Comparison of ENCODE assay signal across 8 mouse cellular contexts in the genomic region with DNA sequence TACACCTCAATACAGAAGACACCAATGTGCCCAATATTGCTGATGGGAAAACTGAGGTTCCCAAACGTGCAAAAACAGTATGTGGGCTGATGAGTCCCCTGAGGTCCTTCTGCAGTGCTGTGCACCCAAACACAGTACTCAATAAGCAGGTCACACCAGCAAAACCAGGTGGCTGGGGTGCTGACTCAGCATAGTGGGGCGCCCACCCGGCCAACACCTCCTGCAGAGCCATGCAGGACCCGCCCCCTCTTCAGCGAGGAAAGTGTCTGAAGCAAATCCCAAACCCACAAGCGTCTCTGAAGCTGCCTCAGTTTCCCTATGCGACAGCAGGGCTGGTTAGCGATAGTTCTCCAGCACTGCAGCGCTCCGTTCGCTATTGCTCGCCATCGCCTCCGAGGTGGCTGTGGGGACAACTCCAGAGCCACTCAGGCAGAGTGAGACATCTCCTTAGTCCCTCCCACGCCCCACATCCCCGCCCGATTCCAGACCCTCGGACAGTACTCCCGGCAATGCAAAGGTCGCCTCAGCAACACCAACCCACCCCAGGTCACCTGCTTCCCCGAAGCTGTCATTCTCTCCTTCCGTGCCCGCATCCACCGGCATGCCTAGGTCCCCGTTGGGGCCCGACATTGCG. TPM values are rescaled to one million over a fixed set of nuclear protein-coding genes. Genes with fewer than 3 reads are reported as not detected.
DNase-seq lines count a peak whose midpoint lies in the region; ATAC-seq and TF ChIP-seq lines count a peak whose summit lies in the region.

No protein-coding gene starts in this region.

- peaks cover 3% of the 10 kb centered on the region; the same call in 1 of the 2 replicates for H3K27me3 ChIP-seq in lung, embryonic 16.5 days (ENCODE audit: control insufficient read depth, insufficient read depth, low read depth, low read length)
- no peaks in the 10 kb centered on the region for H3K27me3 ChIP-seq in forebrain, embryonic 16.5 days (replicated peaks; ENCODE audit: control insufficient read depth, insufficient read depth, low read length)
- H3K27me3 ChIP-seq in liver, embryonic 11.5 days (replicated peaks; ENCODE audit: control insufficient read depth, insufficient read depth, low read length): no peaks in the 10 kb centered on the region; the same call in 1 of the 2 replicates
- no peaks in the 10 kb centered on the region for H3K27me3 ChIP-seq in small intestine, adult 2 months (ENCODE audit: control insufficient read depth, insufficient read depth, low read length)

- no peak overlapping the region for H3K27ac ChIP-seq in lung, embryonic 16.5 days (ENCODE audit: low read length)
- H3K27ac ChIP-seq in forebrain, embryonic 16.5 days (ENCODE audit: low read length): no peak overlapping the region
- H3K27ac ChIP-seq in liver, embryonic 11.5 days (ENCODE audit: low read depth, low read length): no peak overlapping the region
- H3K27ac ChIP-seq in small intestine, adult 2 months (ENCODE audit: insufficient read depth, low read depth, low read length): no peak overlapping the region

- no peaks in the 10 kb centered on the region for H3K9me3 ChIP-seq in lung, embryonic 16.5 days (ENCODE audit: control insufficient read depth, low read length)
- H3K9me3 ChIP-seq in forebrain, embryonic 16.5 days (ENCODE audit: control insufficient read depth, low read length): no peaks in the 10 kb centered on the region
- H3K9me3 ChIP-seq in liver, embryonic 11.5 days (ENCODE audit: control insufficient read depth, low read length): no peaks in the 10 kb centered on the region

- peaks cover 21% of the 10 kb centered on the region for H3K36me3 ChIP-seq in lung, embryonic 16.5 days (ENCODE audit: control insufficient read depth, insufficient read depth, low read length)
- H3K36me3 ChIP-seq in forebrain, embryonic 16.5 days (ENCODE audit: control insufficient read depth, insufficient read depth): peaks cover 28% of the 10 kb centered on the region
- peaks cover 20% of the 10 kb centered on the region for H3K36me3 ChIP-seq in liver, embryonic 11.5 days (ENCODE audit: control insufficient read depth, insufficient read depth, low read length)
- H3K36me3 ChIP-seq in small intestine, adult 2 months (ENCODE audit: control insufficient read depth, insufficient read depth, low read length): peaks cover 25% of the 10 kb centered on the region

- no peak for TF ChIP-seq POLR2A in small intestine, adult 2 months (IDR thresholded peaks at IDR 0.05; ENCODE audit: low read depth, low read length)

- no peak for DNase-seq in cerebellum, adult 8-10 months
- no peak for DNase-seq in lung, adult 18-20 months
- DNase-seq in liver, embryonic 11.5 days (ENCODE audit: low spot score): no peak
- DNase-seq in gastrocnemius, postnatal 4 days (ENCODE audit: low spot score in 2 of 2): no peak

- peak overlapping the region; percentile 81 for H3K4me3 ChIP-seq in lung, embryonic 16.5 days (ENCODE audit: low read length)
- peak overlapping the region; percentile 69 for H3K4me3 ChIP-seq in forebrain, embryonic 16.5 days (replicated peaks; ENCODE audit: low read length)
- peak overlapping the region; percentile 60 for H3K4me3 ChIP-seq in liver, embryonic 11.5 days (ENCODE audit: low read depth, low read length)
- peak overlapping the region; percentile 77 for H3K4me3 ChIP-seq in small intestine, adult 2 months (ENCODE audit: low read depth, low read length)

- ATAC-seq in cerebellum, adult (ENCODE audit: insufficient number of reproducible peaks, low FRiP score, low TSS enrichment): peak; percentile 33; the same call in 1 of the 2 replicates
- ATAC-seq in lung, embryonic 16.5 days (ENCODE audit: low read depth): peak; percentile 66
- peak; percentile 63 for ATAC-seq in forebrain, embryonic 16.5 days
- ATAC-seq in liver, embryonic 11.5 days (replicated peaks; ENCODE audit: low FRiP score): peak; percentile 21

- no peak for TF ChIP-seq CTCF in small intestine, adult 2 months (IDR thresholded peaks at IDR 0.05; ENCODE audit: extremely low read depth, insufficient read length, insufficient replicate concordance, low read depth, low read length)

- H3K4me1 ChIP-seq in lung, embryonic 16.5 days (replicated peaks; ENCODE audit: control insufficient read depth, insufficient read depth, low read length): peaks cover 10% of the 10 kb centered on the region
- peaks cover 4% of the 10 kb centered on the region for H3K4me1 ChIP-seq in forebrain, embryonic 16.5 days (replicated peaks; ENCODE audit: control insufficient read depth, insufficient read depth, low read length)
- peaks cover 5% of the 10 kb centered on the region for H3K4me1 ChIP-seq in liver, embryonic 11.5 days (replicated peaks; ENCODE audit: control insufficient read depth, insufficient read depth, low read length)
- peaks cover 4% of the 10 kb centered on the region; the same call in 1 of the 2 replicates for H3K4me1 ChIP-seq in small intestine, adult 2 months (ENCODE audit: control insufficient read depth, insufficient read depth, insufficient read length, low read length)

- WGBS in lung, embryonic 16.5 days: 1% methylated on average over 27 of the region's 27 CpGs
- under 1% methylated on average over 27 of the region's 27 CpGs for WGBS in forebrain, embryonic 16.5 days
- under 1% methylated on average over 27 of the region's 27 CpGs for WGBS in liver, embryonic 11.5 days
- 1% methylated on average over 27 of the region's 27 CpGs for WGBS in small intestine, adult 2 months

- peak overlapping the region; percentile 100 for H3K4me2 ChIP-seq in lung, embryonic 16.5 days (ENCODE audit: low read depth, low read length)
- H3K4me2 ChIP-seq in forebrain, embryonic 16.5 days (ENCODE audit: low read length): peak overlapping the region; percentile 91
- H3K4me2 ChIP-seq in liver, embryonic 11.5 days: peak overlapping the region; percentile 95

- H3K9ac ChIP-seq in lung, embryonic 16.5 days (ENCODE audit: low read length): peak overlapping the region; percentile 73
- peak overlapping the region; percentile 69 for H3K9ac ChIP-seq in forebrain, embryonic 16.5 days (replicated peaks; ENCODE audit: low read depth, low read length)
- peak overlapping the region; percentile 64 for H3K9ac ChIP-seq in liver, embryonic 11.5 days (ENCODE audit: low read depth, low read length)

RNA-seq across cellular contexts. Expression of a gene that starts 0.5 kb away (rescaled TPM):
- polyA plus RNA-seq in lung, embryonic 16.5 days (2015; fragmentation: Nextera tagmentation; extraction: Ambion mirVana): 34.0 and 36.4 TPM in 2 replicates
- 67.8 and 77.7 TPM in 2 replicates for polyA plus RNA-seq in forebrain, embryonic 16.5 days (2015; fragmentation: Nextera tagmentation; extraction: Ambion mirVana)
- 36.2 and 39.7 TPM in 2 replicates for polyA plus RNA-seq in liver, embryonic 11.5 days (2014; fragmentation: Nextera tagmentation; extraction: Ambion mirVana)
- 117 and 134 TPM in 2 replicates for polyA plus RNA-seq in small intestine, adult 2 months (2012; rRNA removed)
- 10 to 100 TPM; 56.4 to 58.6 TPM for total RNA-seq in gastrocnemius, postnatal 4 days (2021)

RNA-seq across cellular contexts. Expression of a gene that starts 6.8 kb away (rescaled TPM):
- polyA plus RNA-seq in lung, embryonic 16.5 days (2015; fragmentation: Nextera tagmentation; extraction: Ambion mirVana): 1.8 and 5.6 TPM in 2 replicates
- not detected in 2 replicates for polyA plus RNA-seq in forebrain, embryonic 16.5 days (2015; fragmentation: Nextera tagmentation; extraction: Ambion mirVana)
- 8.0 and 9.9 TPM in 2 replicates for polyA plus RNA-seq in liver, embryonic 11.5 days (2014; fragmentation: Nextera tagmentation; extraction: Ambion mirVana)
- polyA plus RNA-seq in small intestine, adult 2 months (2012; rRNA removed): 5.5 and 5.8 TPM in 2 replicates
- total RNA-seq in gastrocnemius, postnatal 4 days (2021): 1 to 10 TPM; 3.0 to 4.4 TPM

RNA-seq across cellular contexts. Expression of a gene that starts 14.4 kb away (rescaled TPM):
- polyA plus RNA-seq in lung, embryonic 16.5 days (2015; fragmentation: Nextera tagmentation; extraction: Ambion mirVana): 20.6 and 23.9 TPM in 2 replicates
- polyA plus RNA-seq in forebrain, embryonic 16.5 days (2015; fragmentation: Nextera tagmentation; extraction: Ambion mirVana): 35.6 and 42.7 TPM in 2 replicates
- 23.0 and 23.6 TPM in 2 replicates for polyA plus RNA-seq in liver, embryonic 11.5 days (2014; fragmentation: Nextera tagmentation; extraction: Ambion mirVana)
- polyA plus RNA-seq in small intestine, adult 2 months (2012; rRNA removed): 22.3 and 32.6 TPM in 2 replicates
- 10 to 100 TPM; 35.1 to 41.4 TPM for total RNA-seq in gastrocnemius, postnatal 4 days (2021)

RNA-seq across cellular contexts. Expression of a gene that starts 28.1 kb away (rescaled TPM):
- 5.7 and 5.9 TPM in 2 replicates for polyA plus RNA-seq in lung, embryonic 16.5 days (2015; fragmentation: Nextera tagmentation; extraction: Ambion mirVana)
- 26.9 and 38.4 TPM in 2 replicates for polyA plus RNA-seq in forebrain, embryonic 16.5 days (2015; fragmentation: Nextera tagmentation; extraction: Ambion mirVana)
- 9.3 and 10.0 TPM in 2 replicates for polyA plus RNA-seq in liver, embryonic 11.5 days (2014; fragmentation: Nextera tagmentation; extraction: Ambion mirVana)
- polyA plus RNA-seq in small intestine, adult 2 months (2012; rRNA removed): 248 and 480 TPM in 2 replicates
- 10 to 100 TPM; 36.5 to 38.7 TPM for total RNA-seq in gastrocnemius, postnatal 4 days (2021)

RNA-seq across cellular contexts. Expression of a gene that starts 29.1 kb away (rescaled TPM):
- polyA plus RNA-seq in lung, embryonic 16.5 days (2015; fragmentation: Nextera tagmentation; extraction: Ambion mirVana): 46.1 and 50.7 TPM in 2 replicates
- 64.3 and 64.6 TPM in 2 replicates for polyA plus RNA-seq in forebrain, embryonic 16.5 days (2015; fragmentation: Nextera tagmentation; extraction: Ambion mirVana)
- polyA plus RNA-seq in liver, embryonic 11.5 days (2014; fragmentation: Nextera tagmentation; extraction: Ambion mirVana): 45.5 and 45.8 TPM in 2 replicates
- 121 and 275 TPM in 2 replicates for polyA plus RNA-seq in small intestine, adult 2 months (2012; rRNA removed)
- 10 to 100 TPM; 53.4 to 60.4 TPM for total RNA-seq in gastrocnemius, postnatal 4 days (2021)
